Mouse (Mus musculus): ENCODE results near the gene Onecut1.

Gene Onecut1

DNA sequence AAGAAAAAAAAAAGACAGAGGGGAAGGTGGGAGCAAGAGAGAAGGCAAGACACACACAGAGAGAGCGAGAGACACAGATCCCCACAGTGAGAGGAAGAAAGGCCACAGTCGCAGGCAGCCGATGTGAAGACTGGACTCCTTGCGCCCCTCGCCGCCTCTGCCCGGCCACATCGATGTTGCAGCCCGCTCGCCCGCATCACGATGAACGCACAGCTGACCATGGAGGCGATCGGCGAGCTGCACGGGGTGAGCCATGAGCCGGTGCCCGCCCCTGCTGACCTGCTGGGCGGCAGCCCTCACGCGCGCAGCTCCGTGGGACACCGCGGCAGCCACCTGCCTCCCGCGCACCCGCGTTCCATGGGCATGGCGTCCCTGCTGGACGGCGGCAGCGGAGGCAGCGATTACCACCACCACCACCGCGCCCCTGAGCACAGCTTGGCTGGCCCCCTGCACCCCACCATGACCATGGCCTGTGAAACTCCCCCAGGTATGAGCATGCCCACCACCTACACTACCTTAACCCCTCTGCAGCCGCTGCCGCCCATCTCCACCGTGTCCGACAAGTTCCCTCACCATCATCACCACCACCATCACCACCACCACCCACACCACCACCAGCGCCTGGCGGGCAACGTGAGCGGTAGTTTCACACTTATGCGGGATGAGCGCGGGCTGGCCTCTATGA, 517 bp downstream of the Onecut1 start:
- no peak for DNase-seq (ENCODE audit: low spot score)

DNA sequence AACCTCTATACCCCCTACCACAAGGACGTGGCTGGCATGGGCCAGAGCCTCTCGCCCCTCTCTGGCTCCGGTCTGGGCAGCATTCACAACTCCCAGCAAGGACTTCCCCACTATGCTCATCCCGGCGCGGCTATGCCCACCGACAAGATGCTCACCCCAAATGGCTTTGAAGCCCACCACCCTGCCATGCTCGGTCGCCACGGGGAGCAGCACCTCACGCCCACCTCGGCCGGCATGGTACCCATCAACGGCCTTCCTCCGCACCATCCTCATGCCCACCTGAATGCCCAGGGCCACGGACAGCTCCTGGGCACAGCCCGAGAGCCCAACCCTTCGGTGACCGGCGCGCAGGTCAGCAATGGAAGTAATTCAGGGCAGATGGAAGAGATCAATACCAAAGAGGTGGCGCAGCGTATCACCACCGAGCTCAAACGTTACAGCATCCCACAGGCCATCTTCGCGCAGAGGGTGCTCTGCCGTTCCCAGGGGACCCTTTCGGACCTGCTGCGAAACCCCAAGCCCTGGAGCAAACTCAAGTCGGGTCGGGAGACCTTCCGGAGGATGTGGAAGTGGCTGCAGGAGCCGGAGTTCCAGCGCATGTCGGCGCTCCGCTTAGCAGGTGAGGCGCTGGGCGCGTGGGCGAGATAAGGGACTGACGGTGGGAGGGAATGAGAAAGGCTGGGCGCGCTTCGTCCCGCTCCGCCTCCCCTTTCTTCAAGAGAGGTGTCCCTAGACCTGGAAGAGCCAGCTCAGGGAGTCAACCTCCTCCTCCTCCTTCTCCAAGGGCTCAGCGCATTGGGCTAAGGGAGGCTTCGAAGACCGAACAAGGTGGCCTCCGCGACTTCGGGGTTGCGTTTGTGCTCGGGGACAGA, 1.3 kb downstream of the Onecut1 start:
- no peak for DNase-seq (ENCODE audit: low spot score)

DNA sequence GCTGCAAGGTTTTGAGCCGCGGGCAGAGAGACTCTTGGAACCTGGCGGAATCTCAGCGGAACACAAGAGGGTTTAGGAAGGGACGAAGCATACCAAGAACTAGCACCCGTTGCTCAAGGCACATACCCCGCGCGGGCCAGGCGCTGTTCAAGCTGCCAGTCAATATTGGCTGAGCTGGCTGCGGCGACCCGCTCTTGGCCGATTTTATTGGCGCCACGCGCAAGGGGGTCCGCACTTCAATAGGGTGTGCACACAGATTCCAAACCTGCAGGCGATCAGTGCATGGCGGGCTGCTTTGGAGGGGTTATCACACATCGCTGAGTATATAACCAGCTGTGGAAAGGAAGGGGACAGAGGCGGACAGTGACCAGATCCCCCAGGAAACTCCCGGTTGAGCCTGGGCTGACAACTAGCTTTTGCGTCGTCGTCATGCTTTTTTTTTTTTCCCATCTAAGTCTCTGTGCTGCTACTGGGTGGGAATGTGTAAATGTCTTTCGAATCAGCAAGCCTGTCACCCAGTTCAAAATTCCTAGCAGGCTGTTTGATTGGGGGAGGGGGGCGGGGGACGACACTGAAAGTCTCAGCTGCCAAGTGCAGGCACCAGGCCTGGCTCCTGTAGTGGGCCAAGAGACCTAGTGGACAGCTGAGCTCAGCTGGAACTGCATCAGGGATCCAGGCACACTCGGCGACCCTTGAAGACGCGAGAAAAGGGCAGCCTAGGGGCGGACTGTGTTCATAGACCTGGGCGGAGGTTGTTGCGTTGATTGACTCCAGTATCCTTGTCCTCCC, 2.1 kb downstream of the Onecut1 start:
- DNase-seq (ENCODE audit: low spot score) = no peak

DNA sequence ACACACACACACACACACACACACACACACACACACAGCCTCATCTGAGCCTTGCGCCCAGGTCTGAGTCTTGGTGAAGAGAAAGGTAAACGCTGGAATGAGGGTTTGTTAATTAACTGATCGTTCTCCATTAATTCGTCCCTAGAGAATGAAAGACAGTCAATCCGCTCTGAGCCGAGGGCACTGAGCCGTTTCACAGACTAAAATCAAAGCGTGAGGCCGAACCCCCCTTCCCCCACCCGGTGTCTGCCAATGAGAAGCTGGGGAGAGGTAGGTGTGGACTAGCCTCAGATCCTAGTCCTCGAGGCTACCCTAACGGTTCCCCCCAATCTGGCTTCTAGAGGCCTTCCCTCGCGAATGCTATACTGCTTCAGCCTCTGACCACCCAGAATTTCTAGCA, 2.8 kb downstream of the Onecut1 start:
- DNase-seq (ENCODE audit: low spot score) = no peak

DNA sequence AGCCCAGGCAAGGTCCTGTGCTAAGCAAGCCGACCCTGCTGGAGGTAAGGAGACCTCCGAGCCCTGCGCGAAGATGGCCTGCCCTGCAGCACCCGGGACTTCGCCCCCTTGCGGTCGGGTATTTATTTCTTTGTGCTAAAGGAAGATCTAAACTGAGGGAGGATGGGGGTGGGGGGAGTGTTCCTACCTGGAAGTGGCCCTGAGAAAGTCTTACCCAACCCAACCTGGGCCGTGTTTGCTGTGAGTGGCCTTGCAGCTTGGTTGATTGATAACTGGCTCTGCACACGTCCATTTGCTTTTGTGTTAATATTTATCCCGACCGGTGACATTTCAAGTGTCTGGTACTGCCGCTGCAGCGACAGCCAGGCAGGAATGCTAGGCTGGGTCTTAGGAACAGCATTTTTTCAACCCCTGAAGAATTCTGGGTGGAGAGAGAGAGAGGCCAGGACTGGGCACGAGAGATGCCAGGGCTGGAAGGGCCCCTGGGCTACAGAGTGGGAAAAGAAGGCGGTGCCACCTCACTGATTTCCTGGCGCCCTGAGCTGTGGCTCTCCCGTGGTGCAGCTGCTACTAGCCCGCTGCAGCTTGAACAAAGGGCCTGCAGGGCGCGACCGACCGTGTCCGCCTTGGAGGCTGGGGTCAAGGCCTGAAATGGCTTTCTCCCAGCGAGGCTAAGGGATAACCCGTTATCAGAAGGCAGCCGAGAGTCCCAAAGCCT, 5.0 kb downstream of the Onecut1 start:
- DNase-seq (ENCODE audit: low spot score) = no peak

DNA sequence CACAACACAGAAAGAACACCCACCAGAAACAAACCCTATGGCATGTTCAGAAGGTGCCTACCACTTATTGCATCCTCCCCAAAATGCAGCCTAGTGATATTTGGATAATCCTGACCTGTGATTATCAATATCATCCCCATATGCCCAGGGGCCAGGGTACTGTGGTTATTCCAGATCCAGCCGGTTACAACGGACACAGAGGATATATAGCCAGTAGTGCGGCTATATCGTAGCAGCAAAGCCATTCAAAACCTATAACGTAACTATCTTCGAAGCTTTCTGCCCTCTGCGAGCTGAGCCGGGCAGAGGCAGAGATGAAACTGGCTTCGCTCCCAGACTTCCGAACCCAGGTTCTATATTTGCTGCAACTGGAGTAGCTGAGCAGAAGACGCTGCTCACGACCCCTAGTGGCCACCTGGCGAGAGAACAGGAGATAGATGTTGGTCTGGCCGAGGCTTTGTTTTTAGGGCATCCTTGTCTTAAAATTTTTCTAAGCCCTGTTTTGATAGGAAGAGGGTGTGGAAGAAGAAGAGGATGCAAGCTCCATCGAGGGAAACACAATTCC, 6.0 kb downstream of the Onecut1 start:
- no peak for DNase-seq (ENCODE audit: low spot score)

DNA sequence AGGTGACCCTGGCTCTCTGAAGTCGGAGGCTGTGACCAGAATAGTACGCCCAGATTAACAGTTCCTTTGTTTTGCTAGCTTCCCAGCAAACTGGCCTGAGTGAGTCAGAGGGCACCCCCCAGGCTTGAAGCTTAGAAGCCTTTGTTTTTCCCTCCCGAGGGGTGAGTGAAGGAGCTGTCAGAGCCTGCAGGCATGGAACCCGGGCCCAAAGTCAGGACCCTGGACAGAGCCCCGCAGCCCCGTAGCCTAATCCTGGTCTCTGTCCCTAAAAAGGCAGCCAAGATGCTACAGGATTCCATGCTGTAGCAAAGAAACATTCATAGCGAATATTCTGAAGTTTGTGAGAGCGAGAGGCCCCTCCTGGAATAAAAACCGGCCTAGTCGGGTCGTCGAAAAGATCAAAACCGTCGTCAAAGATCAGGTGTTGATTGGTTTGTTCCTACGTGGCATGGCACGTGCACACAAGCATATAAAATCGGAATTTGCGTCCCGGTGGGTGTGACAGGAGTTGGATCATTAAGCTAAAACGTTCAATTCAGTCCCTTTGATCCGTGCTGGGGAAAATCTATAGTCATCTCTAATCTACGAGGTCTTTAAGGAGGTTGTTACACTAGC, 6.7 kb downstream of the Onecut1 start:
- no peak for DNase-seq (ENCODE audit: low spot score)

DNA sequence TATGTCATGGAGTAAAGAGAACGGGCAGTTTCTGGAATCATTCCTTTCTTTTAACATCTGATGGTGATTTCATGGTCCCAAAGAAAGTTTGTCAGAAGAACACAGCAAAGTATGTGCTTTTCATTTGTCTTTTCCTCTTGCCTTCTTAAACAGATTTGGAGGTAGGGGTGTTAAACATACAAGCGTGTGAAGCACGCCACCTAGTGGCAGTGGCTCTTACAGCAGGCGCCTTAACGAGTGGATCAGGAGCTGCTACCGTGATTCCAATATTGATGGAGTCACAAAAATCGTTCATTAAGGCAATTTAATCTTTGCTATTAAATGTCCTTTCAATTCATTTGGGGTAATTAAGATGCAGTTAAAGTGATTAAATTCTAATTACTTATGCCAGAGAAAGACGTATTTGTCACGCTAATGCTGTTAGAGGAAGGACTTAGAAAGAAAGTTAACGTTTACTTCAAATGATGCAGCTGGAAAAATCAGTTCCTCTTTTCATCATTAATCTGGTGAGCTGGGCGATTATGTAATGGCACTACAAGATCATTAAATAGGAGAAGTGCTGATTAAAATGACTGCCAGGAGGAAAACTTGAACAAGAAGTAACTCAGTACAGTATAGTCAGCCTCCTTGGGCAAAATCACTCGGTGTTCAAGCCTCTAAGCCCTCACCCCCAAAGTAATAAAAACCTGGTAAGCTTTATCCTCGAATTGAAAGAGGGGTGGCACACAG, 9.4 kb downstream of the Onecut1 start:
- peak; percentile 30 for DNase-seq (ENCODE audit: low spot score)

DNA sequence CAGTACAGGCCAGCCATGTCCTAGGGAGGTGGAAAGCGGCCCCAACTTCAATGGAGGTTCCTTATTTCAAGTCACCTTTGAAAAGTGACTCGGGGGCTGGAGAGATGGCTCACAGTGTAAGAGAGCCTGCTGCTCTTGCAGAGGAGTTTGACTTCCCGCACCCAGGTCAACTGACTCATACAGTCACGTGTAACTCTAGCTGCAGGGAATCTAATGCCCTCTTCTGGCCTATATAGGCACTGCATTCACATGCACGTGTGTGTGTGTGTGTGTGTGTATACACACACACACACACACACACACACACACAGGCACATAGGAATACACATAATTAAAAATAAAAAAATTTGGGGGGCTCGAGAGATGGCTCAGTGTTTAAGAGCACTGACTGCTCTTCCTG, 14.6 kb downstream of the Onecut1 start:
- no peak for DNase-seq (ENCODE audit: low spot score)

DNA sequence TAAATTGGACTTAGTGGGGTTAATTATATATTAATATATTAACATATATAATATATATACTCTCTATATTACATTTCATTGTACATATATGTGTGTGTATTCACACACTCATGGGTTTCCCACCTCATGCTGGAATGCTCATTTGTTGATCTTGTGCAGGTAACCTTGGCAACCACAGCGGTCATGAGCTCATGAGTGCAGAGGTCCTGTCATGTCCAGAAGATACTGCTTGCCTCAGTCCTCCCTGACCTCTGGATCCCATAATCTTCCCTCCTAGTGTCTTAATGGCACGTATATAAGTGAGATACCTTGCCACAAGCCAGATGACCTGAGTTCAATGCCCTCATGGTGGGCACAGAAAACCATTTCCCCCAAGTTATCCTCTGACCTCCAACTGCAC, 16.0 kb downstream of the Onecut1 start:
- no peak for DNase-seq (ENCODE audit: low spot score)

DNA sequence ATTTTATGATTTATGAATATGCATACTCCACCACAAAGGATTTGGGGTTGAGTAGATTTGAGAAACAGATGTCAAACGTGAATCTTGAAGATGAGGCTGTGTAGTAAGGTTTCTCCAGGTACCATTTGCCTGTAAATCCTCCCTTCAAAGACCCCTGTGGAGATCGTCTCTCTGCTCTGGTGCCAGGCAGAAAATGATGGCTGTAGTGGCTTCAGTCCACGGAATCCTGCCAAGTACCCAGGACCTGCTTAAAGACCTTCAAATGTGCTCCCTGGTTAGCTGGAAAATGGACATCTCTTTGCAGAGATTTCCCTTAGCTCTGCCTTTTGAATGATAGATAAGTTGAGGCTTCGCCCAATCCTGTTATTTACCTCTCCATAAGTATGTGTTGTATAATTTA, 26.1 kb downstream of the Onecut1 start:
- no peak for DNase-seq (ENCODE audit: low spot score)

DNA sequence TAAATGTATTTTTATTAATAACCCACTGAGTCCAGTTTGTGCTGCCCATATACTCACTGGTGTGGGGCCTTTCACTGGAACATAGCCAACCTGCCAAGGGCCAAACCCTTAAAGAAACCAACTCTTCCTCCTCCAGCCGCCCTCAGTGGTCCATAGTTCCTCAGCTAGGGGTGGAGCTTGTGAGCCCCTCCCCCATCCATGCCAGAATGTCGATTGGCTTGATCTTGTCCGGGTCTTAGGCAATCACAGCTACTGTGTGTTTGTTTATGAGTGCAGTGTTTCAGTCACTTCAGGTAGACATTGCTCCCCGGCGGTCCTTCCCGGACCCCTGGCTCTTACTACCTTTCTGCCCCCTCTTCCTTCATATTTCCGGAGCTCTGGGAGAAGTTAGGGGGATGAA, 35.0 kb downstream of the Onecut1 start:
- DNase-seq (ENCODE audit: low spot score) = no peak

DNA sequence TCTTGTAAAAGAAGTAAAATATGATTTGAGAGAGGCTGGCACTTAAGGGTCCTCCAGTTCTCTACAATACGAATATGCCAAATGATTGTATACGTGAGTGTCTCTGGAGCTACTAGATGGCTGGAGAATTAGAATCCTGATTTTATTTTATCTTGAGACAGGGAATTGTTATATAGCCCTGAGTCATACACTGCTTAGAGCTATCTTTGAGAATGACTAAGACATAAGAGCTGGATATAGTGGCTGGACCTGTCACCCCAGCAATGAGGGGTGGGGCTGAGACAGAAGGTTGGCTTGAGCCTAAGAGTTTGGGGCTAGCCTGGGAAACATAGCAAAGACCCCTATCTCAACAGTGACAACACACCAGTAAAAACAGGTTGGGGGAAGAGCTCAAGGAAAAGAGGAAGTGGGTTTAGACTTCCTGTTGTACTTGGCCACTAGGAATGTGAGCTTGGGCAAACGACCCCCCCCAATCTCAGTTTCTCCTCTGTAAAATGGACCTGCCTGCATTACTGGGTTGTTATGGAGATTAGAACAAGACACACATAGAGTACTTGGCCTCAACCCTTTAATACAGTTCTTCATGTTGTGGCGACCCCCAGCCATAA, 35.8 kb downstream of the Onecut1 start:
- no peak for DNase-seq (ENCODE audit: low spot score)

DNA sequence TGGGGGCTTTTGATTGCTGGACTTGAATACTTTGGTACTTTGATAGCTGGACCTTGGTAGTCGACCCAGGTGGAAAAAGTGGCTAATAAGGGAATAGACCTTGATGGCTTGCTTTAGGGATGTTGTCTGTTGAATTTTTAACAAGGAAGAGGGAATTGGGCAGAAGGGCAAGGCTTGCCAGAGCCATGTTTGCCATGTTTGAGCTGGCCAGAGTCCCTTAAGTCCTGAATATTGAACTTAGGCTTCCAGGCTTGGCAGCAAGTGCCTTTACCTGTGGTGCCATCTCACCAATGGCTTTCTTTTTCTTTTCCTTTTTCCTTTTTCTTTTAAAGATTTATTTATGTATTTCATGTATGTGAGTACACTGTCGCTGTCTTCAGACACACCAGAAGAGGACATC, 38.4 kb downstream of the Onecut1 start:
- DNase-seq (ENCODE audit: low spot score) = no peak

DNA sequence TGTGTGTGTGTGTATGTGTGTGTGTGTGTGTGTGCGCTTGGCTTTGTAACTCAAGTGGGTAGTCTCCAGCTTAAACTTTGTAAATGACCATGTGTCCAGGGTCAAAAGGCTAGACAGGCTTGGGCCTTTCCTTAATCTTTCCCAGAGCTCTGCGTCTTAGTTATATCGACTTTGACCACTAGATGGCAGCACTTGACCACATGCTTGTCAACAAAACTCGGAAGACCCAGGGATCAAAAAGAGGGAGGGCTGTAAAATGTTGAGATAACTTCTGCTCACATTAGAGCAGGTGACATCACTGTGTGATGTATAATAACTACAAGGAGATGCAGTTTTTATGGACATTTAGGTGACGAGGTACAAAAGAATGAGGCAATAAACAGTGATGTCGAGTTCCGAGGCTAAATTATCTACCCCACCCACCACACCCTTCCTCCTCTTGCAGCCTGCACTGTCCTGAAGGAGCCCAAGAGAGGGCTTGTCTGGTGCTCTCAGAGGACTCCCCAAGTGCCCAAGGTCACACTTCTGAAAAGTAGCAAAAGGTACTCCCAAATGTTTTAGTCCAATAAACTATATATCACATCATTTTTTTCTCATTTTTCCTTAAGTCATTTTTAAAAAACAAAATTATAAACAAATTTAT, 43.3 kb downstream of the Onecut1 start:
- peak; percentile 29 for DNase-seq (ENCODE audit: low spot score)

DNA sequence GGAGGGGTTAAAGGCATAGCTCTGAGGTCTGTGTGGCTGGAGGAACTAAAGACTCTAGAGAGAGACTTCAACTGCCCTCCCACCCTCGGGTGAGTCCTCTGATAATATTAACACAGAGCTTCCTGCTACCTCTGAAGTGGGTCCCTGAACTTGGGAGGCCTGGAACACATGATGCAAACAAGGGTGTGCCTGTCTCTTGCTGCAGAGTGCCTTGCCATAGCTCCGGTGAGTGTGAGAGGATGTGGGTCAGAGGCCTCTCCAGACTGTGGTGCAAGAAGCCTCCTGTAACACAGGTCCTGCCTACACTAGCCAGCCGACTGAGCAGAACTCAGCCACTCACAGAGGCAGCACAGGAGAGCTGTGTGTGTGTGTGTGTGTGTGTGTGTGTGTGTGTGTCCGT, 45.2 kb downstream of the Onecut1 start:
- no peak for DNase-seq (ENCODE audit: low spot score)

DNA sequence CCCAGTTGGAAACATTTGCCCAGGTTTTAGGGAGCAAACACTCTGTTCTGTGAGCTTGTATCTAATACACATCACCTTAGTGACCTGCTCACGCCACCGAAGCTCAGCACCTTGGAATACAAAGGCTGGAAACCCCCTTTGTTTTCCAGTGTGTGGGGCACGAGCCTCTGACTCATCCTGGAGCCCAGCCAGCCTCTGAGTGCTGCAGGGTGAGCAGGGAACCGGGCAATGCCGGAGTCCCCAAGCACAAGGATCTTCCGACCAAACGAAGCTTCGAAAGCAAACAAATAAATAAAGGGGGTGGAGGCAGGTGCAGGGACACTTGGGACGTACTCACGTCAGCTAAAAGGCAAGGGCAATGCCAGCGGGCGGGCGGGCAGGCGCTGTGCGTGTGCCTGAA, 47.5 kb downstream of the Onecut1 start:
- no peak for DNase-seq (ENCODE audit: low spot score)

DNA sequence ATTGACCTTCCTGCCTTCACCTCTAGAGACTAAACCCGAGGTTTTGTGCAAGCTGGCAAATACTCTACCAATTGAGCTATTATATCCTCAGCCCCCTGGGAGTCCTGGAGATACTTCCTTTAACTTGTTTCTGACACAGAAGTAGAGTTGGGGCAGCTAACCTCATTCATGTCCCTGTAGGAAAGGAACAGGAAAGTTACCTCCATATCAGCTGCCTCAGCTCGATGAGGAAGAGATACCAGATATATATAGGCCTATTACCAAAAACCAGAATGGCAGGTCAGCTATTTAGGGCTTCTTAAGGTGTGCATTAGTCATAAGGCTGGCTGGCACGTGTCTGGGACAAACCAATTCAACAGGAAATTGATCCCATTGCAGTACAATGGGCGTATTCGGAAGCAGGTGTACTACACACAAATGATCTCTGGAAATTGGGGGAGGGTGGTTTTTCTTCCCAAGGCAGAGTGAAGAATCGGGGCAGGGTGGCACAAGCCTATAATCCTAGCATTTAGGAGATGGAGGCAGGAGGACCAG, 48.6 kb downstream of the Onecut1 start:
- DNase-seq (ENCODE audit: low spot score) = no peak

DNA sequence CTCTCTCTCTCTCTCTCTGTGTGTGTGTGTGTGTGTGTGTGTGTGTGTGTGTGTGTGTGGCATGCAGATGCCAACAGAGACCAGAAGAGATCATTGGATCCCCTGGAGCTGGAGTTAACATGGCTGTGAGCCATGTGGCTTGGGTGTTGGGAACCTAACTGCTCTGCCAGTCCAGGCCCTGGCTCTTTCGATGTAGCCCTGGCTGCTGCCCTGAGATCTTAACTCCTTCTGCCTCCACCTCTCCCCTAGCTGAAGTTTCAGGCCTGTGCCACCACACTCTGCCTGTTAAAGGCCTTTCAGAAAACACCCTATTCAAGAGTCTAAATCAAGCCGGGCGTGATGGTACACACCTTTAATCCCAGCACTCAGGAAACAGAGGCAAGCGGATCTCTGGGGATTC, 49.7 kb downstream of the Onecut1 start:
- DNase-seq (ENCODE audit: low spot score) = no peak

DNA sequence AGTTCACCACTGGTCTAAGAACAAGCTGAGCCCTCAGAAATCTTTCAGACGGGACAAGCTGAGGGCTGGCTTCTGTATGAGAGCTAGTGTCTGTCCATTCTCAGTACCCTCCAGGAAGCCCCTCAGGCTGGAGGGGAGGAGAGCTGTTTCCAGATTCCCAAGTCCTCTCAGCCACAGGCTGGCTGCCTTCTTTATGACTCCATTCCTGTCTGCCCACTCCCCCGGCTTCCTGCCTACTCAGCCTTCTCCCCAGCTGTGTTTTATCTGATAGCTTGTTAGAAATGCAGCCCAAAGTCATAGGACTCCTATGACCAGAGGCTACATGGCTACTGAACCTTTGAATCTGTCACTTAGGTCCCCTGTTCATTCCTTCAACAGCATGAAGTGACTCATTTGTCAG, 50.2 kb downstream of the Onecut1 start:
- no peak for DNase-seq (ENCODE audit: low spot score)
